Mouse (Mus musculus) embryonic facial prominence, embryonic 15.5 days (tissue): ENCODE data around the gene Spag17. TPM values are rescaled to one million over a fixed set of nuclear protein-coding genes. Genes with fewer than 3 reads are reported as not detected.
"Not testable (repeated sequence)": the region's sequence is repeated elsewhere in the genome, so short reads cannot be mapped to it uniquely, and the experiment has no call there.

ENCODE experiments used
- ATAC-seq: fragments of 200-750 bp; cut with Nextera tagmentation; 2 replicates; pipeline ENCODE4 v1.8.0; 2017; ENCODE audit warnings: low read depth, moderate TSS enrichment; ENCODE audit not compliant: insufficient number of reproducible peaks, low FRiP score, low TSS enrichment
- H3K27ac ChIP-seq: fragments of 300-500 bp; sonication (generic); replicated peaks from 2 replicates; pipeline ENCODE4 v1.5.1; 2015; ENCODE audit warnings: mild to moderate bottlenecking, inconsistent platforms
- H3K27me3 ChIP-seq: fragments of 300-500 bp; sonication (generic); 2 replicates; pipeline ENCODE4 v1.6.1; 2015; ENCODE audit warnings: inconsistent platforms
- H3K36me3 ChIP-seq: fragments of 300-500 bp; sonication (generic); 2 replicates; pipeline ENCODE4 v1.6.1; 2015; ENCODE audit warnings: mild to moderate bottlenecking, inconsistent platforms
- H3K4me1 ChIP-seq: fragments of 300-500 bp; sonication (generic); 2 replicates; pipeline ENCODE4 v1.6.1; 2015; ENCODE audit warnings: inconsistent platforms
- H3K4me2 ChIP-seq: fragments of 300-500 bp; sonication (generic); replicated peaks from 2 replicates; pipeline ENCODE4 v1.6.1; 2015; ENCODE audit warnings: mild to moderate bottlenecking, inconsistent platforms
- H3K4me3 ChIP-seq: fragments of 300-500 bp; sonication (generic); replicated peaks from 2 replicates; pipeline ENCODE4 v1.5.1; 2015; ENCODE audit warnings: mild to moderate bottlenecking, inconsistent platforms
- H3K9ac ChIP-seq: fragments of 300-500 bp; sonication (generic); 2 replicates; pipeline ENCODE4 v1.6.1; 2015; ENCODE audit warnings: inconsistent platforms
- H3K9me3 ChIP-seq: fragments of 300-500 bp; sonication (generic); replicated peaks from 2 replicates; pipeline ENCODE4 v1.6.1; 2016; ENCODE audit warnings: inconsistent platforms
- WGBS: fragments of 180-500 bp; shearing (Covaris S2); methylation state at CpG from one replicate; pipeline ENCODE4 v1.1.7; 2015; 5-methylcytosine and 5-hydroxymethylcytosine counted together
- polyA plus RNA-seq: library from polyadenylated mRNA; unstranded; fragments of >200 nt; fragmentation: Nextera tagmentation; extraction: Ambion mirVana; gene quantifications from 2 replicates; pipeline ENCODE4 v1.2.1, GENCODE M21; 2015

Gene Spag17
- polyA plus RNA-seq, result 3.8 and 6.0 TPM in 2 replicates

DNA sequence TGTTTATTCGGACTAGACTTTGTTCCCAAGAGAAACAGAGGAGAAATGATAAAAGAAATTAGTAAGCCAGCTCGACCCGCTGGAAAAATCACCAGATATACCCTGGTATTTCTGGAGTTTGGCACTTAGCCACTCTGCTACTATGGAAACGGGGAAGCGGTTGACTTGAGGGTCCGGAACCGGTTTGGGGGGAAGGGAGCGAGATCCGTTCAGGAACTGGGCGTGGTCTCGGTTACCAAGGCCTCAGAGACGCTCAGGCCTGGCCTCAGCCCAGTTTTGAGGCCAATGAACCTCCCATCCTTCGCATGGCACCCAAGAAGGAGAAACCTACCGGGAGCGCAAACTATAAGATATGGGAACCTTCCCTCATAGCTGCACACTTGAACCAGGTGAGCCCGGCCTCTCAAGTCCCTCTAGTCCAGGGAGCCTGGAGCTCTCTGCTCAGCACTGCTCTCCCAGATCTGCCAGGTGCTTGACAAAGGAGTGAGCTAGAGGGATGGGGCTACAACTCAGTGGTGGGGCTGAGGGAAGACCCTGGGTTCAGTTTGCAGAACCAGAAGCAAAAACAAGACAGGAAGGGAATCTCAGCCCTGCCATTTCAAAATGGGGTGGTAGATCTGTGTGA, at the start of gene Spag17:
Spag17 (plus strand) TSS at position 220 of the 625 bp plus-strand sequence.
- H3K27ac ChIP-seq, result no peak within 1 kb of the TSS
- H3K4me3 ChIP-seq, result no peak within 1 kb of the TSS
- WGBS, result 29% methylated on average over 16 of the region's 16 CpGs
- H3K4me2 ChIP-seq, result no peak within 1 kb of the TSS; the same call in 1 of the 2 replicates
- H3K4me1 ChIP-seq, result peaks cover 9% of the 10 kb centered on the region; the same call in 1 of the 2 replicates
- no peak within 1 kb of the TSS for H3K9ac ChIP-seq
- no peak for ATAC-seq
- no peaks in the 10 kb centered on the region for H3K27me3 ChIP-seq
- no peaks in the 10 kb centered on the region for H3K36me3 ChIP-seq
- no peaks in the 10 kb centered on the region for H3K9me3 ChIP-seq

- Histone ChIP-seq H3K36me3 (no peaks in the 10 kb centered on the region), H3K9ac (no peak overlapping the region), H3K4me1 (peaks cover 6% of the 10 kb centered on the region; the same call in 1 of the 2 replicates), H3K27ac (no peak overlapping the region), H3K27me3 (no peaks in the 10 kb centered on the region), H3K4me3 (no peak overlapping the region), H3K4me2 (no peak overlapping the region), H3K9me3 (no peaks in the 10 kb centered on the region)
- WGBS, result 68% methylated on average over 2 of the region's 2 CpGs
- no peak for ATAC-seq
Observed at GRCm38 (mm10) chr3:99842333-99842732, 42.9 kb upstream of the Spag17 start.

DNA sequence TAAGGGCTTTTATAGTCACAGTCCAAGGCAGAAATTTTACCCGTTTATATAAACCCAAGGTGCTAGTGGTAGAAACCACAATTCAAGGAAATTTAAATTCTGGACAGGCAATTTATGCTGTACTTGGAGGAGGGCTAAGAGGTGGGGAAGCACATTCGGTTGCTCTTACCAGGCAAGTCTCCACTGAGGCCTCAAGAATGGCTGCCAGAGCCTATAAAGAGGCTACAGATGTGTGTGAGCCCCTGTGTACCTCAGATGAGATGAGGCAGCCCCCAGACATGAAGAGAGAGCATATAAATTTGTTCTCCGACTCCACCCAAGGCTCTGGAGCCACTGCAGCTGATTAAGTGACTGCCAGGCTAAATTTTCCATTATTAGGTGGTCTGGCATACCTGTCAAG, 42.4 kb upstream of the Spag17 start:
- 54% methylated on average over 3 of the region's 3 CpGs for whole genome bisulfite sequencing
- Histone ChIP-seq H3K4me3 (no peak overlapping the region), H3K27me3 (no peaks in the 10 kb centered on the region), H3K9ac (no peak overlapping the region), H3K4me2 (no peak overlapping the region), H3K27ac (no peak overlapping the region; the same call in 1 of the 2 replicates), H3K9me3 (no peaks in the 10 kb centered on the region), H3K36me3 (no peaks in the 10 kb centered on the region), H3K4me1 (peaks cover 6% of the 10 kb centered on the region; the same call in 1 of the 2 replicates)
- ATAC-seq, result no peak

DNA sequence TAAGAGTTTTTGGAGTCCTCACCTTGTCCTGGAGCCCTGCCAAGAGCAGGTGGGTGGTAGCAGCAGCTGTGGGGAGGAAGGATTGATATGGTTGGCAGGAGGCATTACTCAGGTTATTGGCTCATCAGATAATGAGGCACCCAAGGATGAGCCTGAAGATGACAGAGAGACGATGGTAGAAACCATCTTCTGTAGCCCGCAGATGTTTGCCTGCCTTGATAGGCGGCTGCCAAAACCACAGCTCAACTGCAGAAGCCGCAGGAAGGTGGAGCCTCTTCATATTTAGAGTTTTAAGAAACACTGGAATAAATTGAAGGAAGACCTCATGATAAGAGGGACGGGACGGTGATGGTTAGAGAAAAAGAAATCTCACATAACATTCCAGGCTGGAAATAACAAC, 42.0 kb upstream of the Spag17 start:
- Histone ChIP-seq H3K4me2 (no peak overlapping the region), H3K9ac (no peak overlapping the region), H3K27ac (no peak overlapping the region; the same call in 1 of the 2 replicates), H3K4me1 (peaks cover 6% of the 10 kb centered on the region; the same call in 1 of the 2 replicates), H3K4me3 (no peak overlapping the region), H3K36me3 (no peaks in the 10 kb centered on the region), H3K27me3 (no peaks in the 10 kb centered on the region), H3K9me3 (no peaks in the 10 kb centered on the region)
- ATAC-seq, result no peak
- 68% methylated on average over 6 of the region's 6 CpGs for WGBS

DNA sequence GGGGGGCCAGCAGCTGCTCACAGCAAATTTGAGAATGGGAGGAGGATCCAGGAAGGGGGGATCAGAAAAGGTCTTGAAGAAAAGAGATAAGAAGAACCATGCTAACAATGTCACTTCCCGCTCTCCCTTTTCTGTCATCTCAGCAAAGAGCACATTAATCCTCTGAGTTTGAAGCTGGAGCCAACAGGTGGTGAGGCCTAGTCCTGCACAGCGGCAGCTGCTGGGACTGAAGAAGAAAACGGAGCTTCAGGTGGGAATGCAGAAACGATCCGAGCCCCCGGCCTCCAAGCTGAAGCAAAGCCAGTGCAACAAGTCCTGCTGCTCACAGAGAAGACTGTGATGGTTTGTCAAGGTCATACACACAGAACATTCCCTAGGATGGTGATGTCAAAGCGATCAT, 34.3 kb upstream of the Spag17 start:
- Histone ChIP-seq H3K4me2 (no peak overlapping the region), H3K4me1 (no peaks in the 10 kb centered on the region), H3K36me3 (no peaks in the 10 kb centered on the region), H3K4me3 (no peak overlapping the region), H3K27me3 (no peaks in the 10 kb centered on the region), H3K9me3 (no peaks in the 10 kb centered on the region), H3K27ac (no peak overlapping the region), H3K9ac (no peak overlapping the region)
- ATAC-seq, result no peak
- WGBS, result 68% methylated on average over 7 of the region's 7 CpGs

DNA sequence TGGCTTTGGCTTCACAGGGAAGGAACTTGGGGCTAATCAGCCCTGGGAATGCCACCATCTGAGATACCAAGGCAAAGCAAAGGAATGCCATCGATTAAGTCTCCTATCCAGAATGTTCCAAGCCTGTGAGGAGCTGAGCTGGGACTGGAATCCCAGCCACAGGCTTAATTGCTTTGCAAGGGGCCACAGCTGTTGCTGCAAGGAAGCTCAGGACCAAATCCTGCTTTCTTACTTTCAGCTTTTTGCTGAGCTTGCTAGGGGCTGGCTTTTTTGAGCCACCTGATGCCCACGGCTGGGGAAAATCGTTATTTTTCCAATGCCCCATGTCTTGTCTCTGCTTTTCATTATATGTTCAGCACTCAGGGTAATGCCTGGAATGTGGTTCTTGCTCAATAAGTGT, 30.6 kb upstream of the Spag17 start:
- H3K27ac ChIP-seq, result no peak overlapping the region
- H3K4me3 ChIP-seq, result no peak overlapping the region
- H3K36me3 ChIP-seq, result no peaks in the 10 kb centered on the region
- no peaks in the 10 kb centered on the region for H3K9me3 ChIP-seq
- H3K4me2 ChIP-seq, result no peak overlapping the region
- H3K9ac ChIP-seq, result no peak overlapping the region
- no peaks in the 10 kb centered on the region for H3K4me1 ChIP-seq
- no peaks in the 10 kb centered on the region for H3K27me3 ChIP-seq
- WGBS, result 32% methylated on average over 3 of the region's 3 CpGs
- no peak for ATAC-seq

DNA sequence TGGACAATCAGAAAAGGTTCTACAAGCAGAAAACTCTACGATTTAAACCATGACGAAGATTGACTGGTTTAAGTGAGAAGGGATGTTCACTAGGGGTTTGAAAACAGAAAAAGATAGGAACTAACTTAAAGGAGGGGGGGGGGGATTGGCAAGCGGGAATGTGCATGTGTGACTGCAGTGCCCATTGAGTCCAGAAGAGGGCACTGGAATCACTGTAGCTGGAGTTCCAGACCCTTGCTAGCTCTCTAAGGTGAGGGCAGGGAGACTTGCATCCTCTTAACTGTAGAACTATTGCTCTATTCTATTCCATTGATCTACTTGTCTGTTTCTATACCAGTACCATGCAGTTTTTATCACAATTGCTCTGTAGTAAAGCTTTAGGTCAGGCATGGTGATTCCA, 26.3 kb upstream of the Spag17 start:
- Histone ChIP-seq H3K4me3 (no peak overlapping the region), H3K27me3 (no peaks in the 10 kb centered on the region), H3K36me3 (no peaks in the 10 kb centered on the region), H3K4me2 (no peak overlapping the region), H3K4me1 (no peaks in the 10 kb centered on the region), H3K9ac (no peak overlapping the region), H3K9me3 (no peaks in the 10 kb centered on the region), H3K27ac (no peak overlapping the region)
- WGBS, result 78% methylated on average over 3 of the region's 3 CpGs
- no peak for ATAC-seq

GRCm38 (mm10) chr3:99864706-99865105, 20.5 kb upstream of the Spag17 start:
- no peak for ATAC-seq
- Histone ChIP-seq H3K27ac (no peak overlapping the region), H3K4me3 (no peak overlapping the region), H3K4me2 (no peak overlapping the region), H3K36me3 (no peaks in the 10 kb centered on the region), H3K27me3 (no peaks in the 10 kb centered on the region), H3K9ac (no peak overlapping the region), H3K4me1 (no peaks in the 10 kb centered on the region), H3K9me3 (no peaks in the 10 kb centered on the region)
- 70% methylated on average over 1 of the region's 1 CpGs for WGBS

DNA sequence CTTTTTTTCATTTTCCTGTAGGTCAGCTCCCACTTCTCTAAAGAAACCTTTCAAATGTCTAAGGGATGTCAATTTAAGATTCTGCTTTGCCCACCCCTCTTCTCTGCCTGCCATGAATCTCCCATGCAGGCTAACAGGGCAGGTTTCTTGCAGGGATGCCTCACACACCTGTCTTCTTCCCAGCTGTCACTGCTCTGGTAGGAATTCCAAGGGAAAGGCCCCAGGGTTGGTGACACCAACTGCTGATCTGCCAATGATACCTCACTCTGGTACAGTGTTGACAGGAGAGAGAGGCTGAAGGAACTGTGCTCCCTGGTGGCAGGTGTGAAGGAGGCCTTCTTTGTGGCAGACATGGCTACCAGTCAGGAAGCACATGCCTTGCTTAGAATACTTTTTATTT, 10.1 kb upstream of the Spag17 start:
- H3K9ac ChIP-seq, result no peak overlapping the region
- no peak overlapping the region for H3K4me3 ChIP-seq
- H3K27me3 ChIP-seq, result no peaks in the 10 kb centered on the region
- H3K9me3 ChIP-seq, result no peaks in the 10 kb centered on the region
- no peak for ATAC-seq
- no peaks in the 10 kb centered on the region for H3K4me1 ChIP-seq
- H3K36me3 ChIP-seq, result no peaks in the 10 kb centered on the region
- H3K27ac ChIP-seq, result no peak overlapping the region
- no peak overlapping the region for H3K4me2 ChIP-seq

GRCm38 (mm10) chr3:99881498-99881897, 3.7 kb upstream of the Spag17 start:
- WGBS, result 87% methylated on average over 3 of the region's 3 CpGs
- Histone ChIP-seq H3K36me3 (no peaks in the 10 kb centered on the region), H3K4me2 (no peak overlapping the region), H3K9ac (no peak overlapping the region), H3K27me3 (no peaks in the 10 kb centered on the region), H3K9me3 (no peaks in the 10 kb centered on the region), H3K4me3 (no peak overlapping the region), H3K4me1 (peaks cover 9% of the 10 kb centered on the region; the same call in 1 of the 2 replicates), H3K27ac (no peak overlapping the region)
- ATAC-seq, result no peak

DNA sequence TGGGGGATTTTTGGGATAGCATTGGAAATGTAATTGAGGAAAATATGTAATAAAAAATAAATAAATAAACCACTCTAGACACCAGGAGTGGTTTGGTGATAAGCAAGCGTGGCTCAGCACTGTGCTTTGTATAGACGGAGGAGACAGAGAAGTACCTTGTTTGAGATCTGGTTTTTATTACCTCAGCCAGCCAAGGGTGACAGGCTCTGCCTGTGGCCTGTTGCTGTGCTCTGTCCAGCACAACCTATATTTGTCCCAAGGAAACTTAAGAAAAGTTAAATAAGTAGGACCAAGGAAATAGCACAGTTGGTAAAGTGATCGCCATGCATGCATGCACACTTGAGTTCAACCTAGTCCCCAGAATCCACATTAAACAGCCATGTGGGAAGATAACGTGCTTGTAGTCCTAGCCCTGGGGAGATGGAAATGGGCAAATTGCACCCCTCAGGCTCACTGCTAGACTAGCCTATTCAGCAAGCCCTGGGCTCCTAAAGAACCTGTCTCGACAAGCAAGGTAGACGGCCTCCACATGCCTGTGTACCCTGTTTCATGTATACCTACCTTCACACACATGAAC, 1.1 kb upstream of the Spag17 start:
- Histone ChIP-seq H3K4me1 (peaks cover 9% of the 10 kb centered on the region; the same call in 1 of the 2 replicates), H3K36me3 (no peaks in the 10 kb centered on the region), H3K4me2 (no peak overlapping the region), H3K27ac (no peak overlapping the region), H3K4me3 (no peak overlapping the region), H3K9ac (no peak overlapping the region), H3K27me3 (no peaks in the 10 kb centered on the region), H3K9me3 (no peaks in the 10 kb centered on the region)
- no peak for ATAC-seq
- WGBS, result 70% methylated on average over 6 of the region's 6 CpGs

DNA sequence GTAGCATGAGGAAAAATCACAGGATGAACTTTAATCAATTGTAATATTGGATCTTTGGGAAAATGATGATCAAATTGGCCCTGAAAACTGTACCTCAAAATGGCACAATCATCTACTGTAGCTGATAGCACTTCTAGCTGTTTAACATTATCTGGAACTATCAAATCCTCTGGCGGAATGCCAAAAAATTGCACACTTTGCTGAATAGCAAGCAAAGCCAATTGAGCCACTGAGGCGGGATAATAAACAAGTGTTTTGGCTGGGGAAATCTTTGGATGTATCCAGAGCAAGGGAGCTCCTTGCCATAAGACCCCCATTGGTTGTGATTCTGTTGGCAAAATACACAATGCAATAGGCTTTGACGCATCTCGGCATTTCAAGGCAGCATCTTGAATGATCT, 9.5 kb downstream of the Spag17 start:
- H3K4me2 ChIP-seq, H3K27me3 ChIP-seq, H3K27ac ChIP-seq, H3K4me3 ChIP-seq, H3K36me3 ChIP-seq, ATAC-seq, H3K4me1 ChIP-seq, H3K9ac ChIP-seq: not testable (repeated sequence)
- WGBS, result 91% methylated on average over 4 of the region's 4 CpGs
- H3K9me3 ChIP-seq, result 0 out of 2 replicates have a peak, but pooled peaks cover 16% of the 10 kb centered on the region
